Mouse (Mus musculus): ENCODE measurements at regions not wholly inside any gene's neighbourhood (a gene's known extent, or its start where the extent isn't known, plus 50 kb on each side); places are given as distances from the start of the nearest gene placed in this dataset.

- dilution Hi-C loops (cut with MboI; ENCODE audit: extremely low pct_ligation_motif_present, extremely low pct_unique_long_range_greater_than_20kb, low sequenced_read_pairs) (no loop called here), in situ Hi-C loops (cut with MboI; ENCODE audit: low pct_ligation_motif_present, low pct_unique_long_range_greater_than_20kb, low sequenced_read_pairs) (no loop called here)
- H3K4me1 ChIP-seq (ENCODE audit: control insufficient read depth in 1 of 2, insufficient read depth in 2 of 2): peaks cover 2 to 7% of the 10 kb centered on the region in 2 experiments; a peak in 3 of 4 replicates
- peak; percentile 42 for DNase-seq (ENCODE audit: extremely low read depth)
- no peak overlapping the region for H3K4me3 ChIP-seq (replicated peaks in 1 of 3; ENCODE audit: low read depth in 2 of 3, low read length in 2 of 3, poor library complexity in 1 of 3)
- no peaks in the 10 kb centered on the region for H3K9me3 ChIP-seq (replicated peaks; ENCODE audit: low read length)
- TF ChIP-seq CTCF (conservative IDR thresholded peaks at IDR 0.05 in 1 of 2, IDR thresholded peaks at IDR 0.05 in 1 of 2; ENCODE audit: low read depth in 2 of 2, low read length in 2 of 2) (peak in 1 of 2 experiments; percentile 41; a peak in 2 of 4 replicates), ELF1 (IDR thresholded peaks at IDR 0.05; ENCODE audit: low read depth, low read length) (no peak), SMC3 (IDR thresholded peaks at IDR 0.05; ENCODE audit: low read depth, low read length) (no peak; the same call in 1 of the 2 replicates), NELFE (IDR thresholded peaks at IDR 0.05; ENCODE audit: low read depth, low read length) (no peak), GABPA (IDR thresholded peaks at IDR 0.05; ENCODE audit: insufficient replicate concordance, low read depth, low read length) (no peak), MAZ (IDR thresholded peaks at IDR 0.05; ENCODE audit: low read depth, low read length) (no peak), TBP (conservative IDR thresholded peaks at IDR 0.05; ENCODE audit: low read depth, low read length) (no peak), ZMIZ1 (IDR thresholded peaks at IDR 0.05; ENCODE audit: low read depth, low read length) (no peak), ZKSCAN1 (IDR thresholded peaks at IDR 0.05; ENCODE audit: borderline replicate concordance, low read depth, low read length) (no peak), SIN3A (IDR thresholded peaks at IDR 0.05; ENCODE audit: low read length) (no peak), POLR2AphosphoS2 (IDR thresholded peaks at IDR 0.05; ENCODE audit: low read depth, low read length) (no peak), JUN (IDR thresholded peaks at IDR 0.05; ENCODE audit: insufficient read depth, low read depth, low read length) (no peak; the same call in 1 of the 2 replicates), ETS1 (conservative IDR thresholded peaks at IDR 0.05; ENCODE audit: low read depth, low read length) (no peak), USF1 (IDR thresholded peaks at IDR 0.05; ENCODE audit: low read depth, low read length) (no peak), ZNF384 (IDR thresholded peaks at IDR 0.05; ENCODE audit: low read depth, low read length) (no peak), USF2 (conservative IDR thresholded peaks at IDR 0.05; ENCODE audit: low read depth, low read length) (no peak), MYC (IDR thresholded peaks at IDR 0.05; ENCODE audit: low read depth, low read length) (peak; percentile 47; the same call in 1 of the 2 replicates), IRF4 (IDR thresholded peaks at IDR 0.05; ENCODE audit: low read depth, low read length) (peak; percentile 81), TCF12 (IDR thresholded peaks at IDR 0.05; ENCODE audit: low read depth, low read length) (no peak), PAX5 (IDR thresholded peaks at IDR 0.05; ENCODE audit: low read length) (no peak), E2F4 (IDR thresholded peaks at IDR 0.05; ENCODE audit: insufficient replicate concordance, low read depth, low read length) (no peak), KAT2A (IDR thresholded peaks at IDR 0.05; ENCODE audit: insufficient replicate concordance, low read length) (no peak), NRF1 (IDR thresholded peaks at IDR 0.05; ENCODE audit: low read depth, low read length) (no peak), CHD1 (IDR thresholded peaks at IDR 0.05; ENCODE audit: low read depth, low read length) (no peak), EP300 (IDR thresholded peaks at IDR 0.05; ENCODE audit: low read length) (0 out of 2 replicates have a peak, but pooled peaks have one; percentile 21), BHLHE40 (IDR thresholded peaks at IDR 0.05; ENCODE audit: low read depth, low read length) (no peak), MEF2A (IDR thresholded peaks at IDR 0.05; ENCODE audit: borderline replicate concordance, low read depth, low read length) (no peak), ZC3H11A (IDR thresholded peaks at IDR 0.05; ENCODE audit: low read depth, low read length) (no peak), POLR2A (IDR thresholded peaks at IDR 0.05; ENCODE audit: low read depth, low read length) (no peak), HCFC1 (IDR thresholded peaks at IDR 0.05; ENCODE audit: low read depth, low read length) (no peak), CHD2 (IDR thresholded peaks at IDR 0.05; ENCODE audit: low read length) (no peak), MAX (IDR thresholded peaks at IDR 0.05; ENCODE audit: low read length) (peak; percentile 47; the same call in 1 of the 2 replicates), RCOR1 (conservative IDR thresholded peaks at IDR 0.05; ENCODE audit: low read depth, low read length) (no peak), MAFK (IDR thresholded peaks at IDR 0.05; ENCODE audit: insufficient replicate concordance, low read length) (peak; percentile 27; the same call in 1 of the 2 replicates), MXI1 (IDR thresholded peaks at IDR 0.05; ENCODE audit: low read depth, low read length) (peak; percentile 27; the same call in 1 of the 2 replicates), JUND (conservative IDR thresholded peaks at IDR 0.05; ENCODE audit: low read depth, low read length) (peak; percentile 47; the same call in 1 of the 2 replicates), UBTF (IDR thresholded peaks at IDR 0.05; ENCODE audit: low read depth, low read length) (no peak), RAD21 (IDR thresholded peaks at IDR 0.05; ENCODE audit: low read depth, low read length) (peak; percentile 35)
- H3K9ac ChIP-seq (ENCODE audit: insufficient read depth, low read depth): no peak overlapping the region
- H3K36me3 ChIP-seq (replicated peaks in 1 of 2; ENCODE audit: control insufficient read depth in 1 of 2, insufficient read depth in 1 of 2, low read length in 1 of 2): no peaks in the 10 kb centered on the region
- 0 out of 2 replicates have a peak overlapping the region, but pooled peaks have one; percentile 9 for H3K4me2 ChIP-seq (ENCODE audit: insufficient read depth, low read depth, poor library complexity, severe bottlenecking)
- no peaks in the 10 kb centered on the region for H3K79me2 ChIP-seq (replicated peaks; ENCODE audit: control insufficient read depth, extremely low read depth, insufficient read depth, poor library complexity, severe bottlenecking)
- H3K27ac ChIP-seq (ENCODE audit: insufficient read depth, low read depth): no peak overlapping the region
- no peaks in the 10 kb centered on the region for H3K27me3 ChIP-seq (replicated peaks)
These were observed 55.3 kb upstream of the Tspan5 start for GRCm38 (mm10) chr3:138686636-138687230.

Measured in CH12.LX (cell line).